Mouse (Mus musculus) heart, postnatal 0 days (tissue): Measurements from ENCODE around the gene Hspb9.

ENCODE experiments used
- CTCF ChIP-seq: IDR thresholded peaks from 2 replicates; pipeline ENCODE4 v1.5.1; 2016; ENCODE audit warnings: antibody characterized with exemption, control low read depth, low read depth
- EP300 ChIP-seq: IDR thresholded peaks from 2 replicates; pipeline ENCODE4 v1.6.1; 2016; ENCODE audit warnings: antibody characterized with exemption, low read depth

- TF ChIP-seq EP300 (no peak), CTCF (no peak)
Observed at GRCm38 (mm10) chr11:100688443-100688842, 25.2 kb upstream of the Hspb9 start.
